Mouse (Mus musculus) bone marrow, adult 2 months (tissue): ENCODE data around the gene Ebi3.

Experiments used
- CTCF ChIP-seq: fragments of 200-500 bp; IDR thresholded peaks from 2 replicates; pipeline ENCODE4 v1.5.1; 2011; ENCODE audit warnings: low read length, control low read depth; ENCODE audit not compliant: control insufficient read depth, insufficient read depth
- POLR2A ChIP-seq: fragments of 200-500 bp; IDR thresholded peaks from 2 replicates; pipeline ENCODE4 v1.6.1; 2011; ENCODE audit warnings: low read depth, mild to moderate bottlenecking, control low read depth, low read length, borderline replicate concordance; ENCODE audit not compliant: control insufficient read depth

DNA sequence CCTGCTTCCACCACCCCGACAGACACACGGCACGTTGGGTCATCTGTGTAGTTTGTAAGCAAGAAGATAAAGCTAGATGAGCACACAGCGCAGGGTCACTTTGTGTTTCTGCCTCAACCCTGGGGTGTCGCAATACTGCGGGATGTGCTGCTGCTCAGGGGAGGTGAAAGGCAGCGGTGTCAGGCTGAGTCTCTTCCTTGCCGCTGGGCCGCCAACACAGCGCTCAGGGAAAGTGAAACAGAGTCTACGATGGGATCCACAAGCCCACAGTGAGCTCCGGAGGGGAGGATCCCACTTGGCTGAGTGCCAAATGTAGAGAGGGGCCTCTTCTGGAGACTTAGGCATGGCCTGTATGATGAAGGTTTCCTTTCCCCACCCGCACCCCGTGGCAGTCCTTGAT lies 10.7 kb downstream of the Ebi3 start:
- TF ChIP-seq POLR2A: 0 out of 2 replicates have a peak, but pooled peaks have one; percentile 23
- TF ChIP-seq CTCF: 0 out of 2 replicates have a peak, but pooled peaks have one; percentile 8
